Mouse (Mus musculus) spleen, adult 2 months (tissue): ENCODE measurements around the gene Btbd1. TPM values are rescaled to one million over a fixed set of nuclear protein-coding genes. Genes with fewer than 3 reads are reported as not detected.

Experiments used
- DNase-seq, 2 experiments: peaks; one replicate each; pipeline versions ENCODE4 v3.0.0 to v3.0.0-alpha.2; 2012 to 2021; ENCODE audit warnings: low spot score in 2 of 2, low read depth in 1 of 2
- H3K27ac ChIP-seq: fragments of 200-500 bp; 2 replicates; pipeline ENCODE4 v1.5.1; 2012; ENCODE audit warnings: low read length, inconsistent platforms; ENCODE audit not compliant: insufficient read depth
- H3K27me3 ChIP-seq: fragments of 200-500 bp; 2 replicates; pipeline ENCODE4 v1.6.1; 2012; ENCODE audit warnings: mild to moderate bottlenecking, moderate library complexity, low read length, inconsistent platforms; ENCODE audit not compliant: control insufficient read depth, insufficient read depth
- H3K36me3 ChIP-seq: fragments of 200-500 bp; 2 replicates; pipeline ENCODE4 v1.6.1; 2012; ENCODE audit warnings: mild to moderate bottlenecking, low read length, inconsistent platforms; ENCODE audit not compliant: control insufficient read depth, insufficient read depth
- H3K4me1 ChIP-seq: fragments of 200-500 bp; 2 replicates; pipeline ENCODE4 v1.6.1; 2011; ENCODE audit warnings: inconsistent platforms; ENCODE audit not compliant: control insufficient read depth, insufficient read depth, insufficient read length
- H3K4me3 ChIP-seq: fragments of 200-500 bp; 2 replicates; pipeline ENCODE4 v1.5.1; 2011; ENCODE audit warnings: mild to moderate bottlenecking, inconsistent platforms; ENCODE audit not compliant: insufficient read depth, insufficient read length; ENCODE audit errors: extremely low read depth
- CTCF ChIP-seq: fragments of 200-500 bp; IDR thresholded peaks from 2 replicates; pipeline ENCODE4 v1.5.1; 2011; ENCODE audit warnings: mild to moderate bottlenecking, inconsistent platforms; ENCODE audit not compliant: insufficient read depth, insufficient read length, insufficient replicate concordance; ENCODE audit errors: extremely low read depth
- POLR2A ChIP-seq: fragments of 200-500 bp; IDR thresholded peaks from 2 replicates; pipeline ENCODE4 v1.6.1; 2011; ENCODE audit warnings: low read depth, low read length, inconsistent platforms
- WGBS: fragments of 180-500 bp; shearing (Covaris S2); methylation state at CpG from one replicate; pipeline ENCODE4 v1.1.7; 2018; 5-methylcytosine and 5-hydroxymethylcytosine counted together
- polyA plus RNA-seq: library from polyadenylated mRNA; depleted of rRNA; stranded (reverse); fragments of >200 nt; gene quantifications from 2 replicates; pipeline ENCODE4 v1.2.3, GENCODE M21; 2012

The Btbd1 gene
- polyA plus RNA-seq, 1 experiment, result 12.4 TPM

GRCm38 (mm10) chr7:81850171-81850570 is 20.9 kb upstream of the Btbd1 start:
- DNase-seq, result no peak
- Histone ChIP-seq H3K36me3 (no peaks in the 10 kb centered on the region), H3K27ac (peak overlapping the region; percentile 73; the same call in 1 of the 2 replicates), H3K4me1 (peaks cover 23% of the 10 kb centered on the region; the same call in 1 of the 2 replicates), H3K27me3 (no peaks in the 10 kb centered on the region), H3K4me3 (no peak overlapping the region)
- 75% methylated on average over 6 of the region's 6 CpGs for WGBS
- TF ChIP-seq POLR2A, result no peak
- no peak for TF ChIP-seq CTCF

DNA sequence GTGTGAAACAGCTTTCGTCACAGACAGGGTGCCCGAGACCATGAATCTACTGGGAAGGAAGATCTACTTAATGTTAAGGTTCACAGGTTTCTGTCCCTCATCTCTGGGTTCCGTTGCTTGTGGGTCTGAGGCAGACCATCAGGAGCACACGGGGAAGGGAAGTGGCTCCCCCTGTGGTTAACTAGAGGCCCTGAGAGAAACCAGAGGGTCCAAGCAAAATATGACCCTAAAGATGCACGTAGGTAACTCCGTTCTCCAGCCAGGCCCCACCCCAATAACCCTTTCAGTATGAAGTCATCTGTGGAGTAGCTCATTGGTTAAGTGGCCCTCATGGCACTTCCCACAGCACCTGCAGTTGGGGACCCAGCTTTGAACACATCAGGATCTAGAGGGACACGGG is 20.4 kb upstream of the Btbd1 start:
- H3K27ac ChIP-seq, result peak overlapping the region; percentile 73
- 27% methylated on average over 7 of the region's 7 CpGs for WGBS

GRCm38 (mm10) chr7:81849214-81849613 is 20.0 kb upstream of the Btbd1 start:
- Histone ChIP-seq H3K4me3 (no peak overlapping the region), H3K27ac (peak overlapping the region; percentile 73), H3K4me1 (peaks cover 16% of the 10 kb centered on the region; the same call in 1 of the 2 replicates), H3K36me3 (no peaks in the 10 kb centered on the region), H3K27me3 (no peaks in the 10 kb centered on the region)
- TF ChIP-seq CTCF (no peak), POLR2A (no peak)
- DNase-seq, result no peak
- WGBS, result 29% methylated on average over 5 of the region's 5 CpGs

More for the DNA sequence above, 20.4 kb upstream of the Btbd1 start:
- no peak for DNase-seq
- Histone ChIP-seq H3K36me3 (no peaks in the 10 kb centered on the region), H3K4me1 (peaks cover 19% of the 10 kb centered on the region; the same call in 1 of the 2 replicates), H3K27me3 (no peaks in the 10 kb centered on the region), H3K4me3 (no peak overlapping the region)
- TF ChIP-seq CTCF (peak; percentile 9; the same call in 1 of the 2 replicates), POLR2A (no peak)

GRCm38 (mm10) chr7:81847777-81848176 is 18.5 kb upstream of the Btbd1 start:
- Histone ChIP-seq H3K4me3 (no peak overlapping the region), H3K4me1 (peaks cover 11% of the 10 kb centered on the region; the same call in 1 of the 2 replicates), H3K27ac (no peak overlapping the region), H3K36me3 (no peaks in the 10 kb centered on the region), H3K27me3 (no peaks in the 10 kb centered on the region)
- 84% methylated on average over 4 of the region's 4 CpGs for WGBS
- DNase-seq, result no peak
- TF ChIP-seq CTCF, result no peak
- no peak for TF ChIP-seq POLR2A

GRCm38 (mm10) chr7:81847010-81847409 is 17.8 kb upstream of the Btbd1 start:
- no peaks in the 10 kb centered on the region for H3K36me3 ChIP-seq
- no peak for TF ChIP-seq POLR2A
- TF ChIP-seq CTCF, result no peak
- H3K4me3 ChIP-seq, result no peak overlapping the region
- H3K27me3 ChIP-seq, result no peaks in the 10 kb centered on the region
- no peak for DNase-seq
- peaks cover 11% of the 10 kb centered on the region; the same call in 1 of the 2 replicates for H3K4me1 ChIP-seq
- no peak overlapping the region for H3K27ac ChIP-seq
- 75% methylated on average over 8 of the region's 8 CpGs for WGBS

- H3K36me3 ChIP-seq, result no peaks in the 10 kb centered on the region
- DNase-seq, result no peak
- no peak overlapping the region for H3K27ac ChIP-seq
- peaks cover 11% of the 10 kb centered on the region; the same call in 1 of the 2 replicates for H3K4me1 ChIP-seq
- TF ChIP-seq POLR2A (no peak), CTCF (no peak)
- no peaks in the 10 kb centered on the region for H3K27me3 ChIP-seq
- H3K4me3 ChIP-seq, result no peak overlapping the region
- 93% methylated on average over 8 of the region's 8 CpGs for WGBS
Measured at GRCm38 (mm10) chr7:81846008-81846407, 16.8 kb upstream of the Btbd1 start.

GRCm38 (mm10) chr7:81845313-81845712 is 16.1 kb upstream of the Btbd1 start:
- Histone ChIP-seq H3K27ac (no peak overlapping the region), H3K4me1 (peaks cover 11% of the 10 kb centered on the region; the same call in 1 of the 2 replicates), H3K36me3 (no peaks in the 10 kb centered on the region), H3K4me3 (no peak overlapping the region), H3K27me3 (no peaks in the 10 kb centered on the region)
- no peak for TF ChIP-seq POLR2A
- TF ChIP-seq CTCF, result no peak
- WGBS, result 85% methylated on average over 3 of the region's 3 CpGs
- DNase-seq, result no peak
